Mouse (Mus musculus) ES-E14 (cell line): ENCODE data around the gene Hkdc1. TPM values are rescaled to one million over a fixed set of nuclear protein-coding genes. Genes with fewer than 3 reads are reported as not detected.
"Not testable (repeated sequence)": the region's sequence is repeated elsewhere in the genome, so short reads cannot be mapped to it uniquely, and the experiment has no call there.

Experiments
- DNase-seq: peaks from one replicate; pipeline ENCODE4 v3.0.0-alpha.2; 2013; ENCODE audit warnings: low read depth, low spot score
- H3K27ac ChIP-seq: 2 replicates; pipeline ENCODE4 v1.5.1; 2012; ENCODE audit warnings: low read depth, mild to moderate bottlenecking, low read length, moderate library complexity, mixed read lengths; ENCODE audit not compliant: poor library complexity, insufficient read depth, severe bottlenecking
- H3K36me3 ChIP-seq: 2 replicates; pipeline ENCODE4 v1.6.1; 2012; ENCODE audit warnings: mild to moderate bottlenecking, low read length, moderate library complexity, mixed read lengths; ENCODE audit not compliant: control insufficient read depth, poor library complexity, insufficient read depth, severe bottlenecking
- H3K4me1 ChIP-seq, 2 experiments: fragments of 150-350 bp in 1 of 2; sonication (generic) in 1 of 2; 2 replicates each; pipeline ENCODE4 v1.6.1; 2012; ENCODE audit warnings: low read length in 2 of 2, mild to moderate bottlenecking in 1 of 2, mixed read lengths in 1 of 2; ENCODE audit not compliant: control insufficient read depth in 2 of 2, insufficient read depth in 2 of 2, poor library complexity in 1 of 2
- H3K4me3 ChIP-seq, 2 experiments: fragments of 150-350 bp in 1 of 2; sonication (generic) in 1 of 2; 2 replicates each; pipeline ENCODE4 v1.5.1; 2012; ENCODE audit warnings: low read length in 2 of 2, low read depth in 1 of 2, mild to moderate bottlenecking in 1 of 2, mixed read lengths in 1 of 2; ENCODE audit not compliant: insufficient read depth in 1 of 2, poor library complexity in 1 of 2, severe bottlenecking in 1 of 2
- H3K9ac ChIP-seq: 2 replicates; pipeline ENCODE4 v1.6.1; 2012; ENCODE audit warnings: low read depth, mild to moderate bottlenecking, low read length, mixed read lengths; ENCODE audit not compliant: poor library complexity, insufficient read depth, severe bottlenecking
- H3K9me3 ChIP-seq: fragments of 150-350 bp; sonication (generic); 2 replicates; pipeline ENCODE4 v1.6.1; 2012; ENCODE audit warnings: low read depth, mild to moderate bottlenecking, low read length; ENCODE audit not compliant: control insufficient read depth, insufficient read depth
- CHD2 ChIP-seq: IDR thresholded peaks from 2 replicates; pipeline ENCODE4 v1.6.1; 2014; ENCODE audit warnings: mild to moderate bottlenecking, low read depth, low read length, inconsistent platforms
- HCFC1 ChIP-seq: IDR thresholded peaks from 2 replicates; pipeline ENCODE4 v1.6.1; 2012; ENCODE audit warnings: low read length, inconsistent platforms, borderline replicate concordance; ENCODE audit not compliant: insufficient read depth
- MAFK ChIP-seq: IDR thresholded peaks from 2 replicates; pipeline ENCODE4 v1.6.1; 2014; ENCODE audit warnings: mild to moderate bottlenecking, low read depth, low read length, inconsistent platforms; ENCODE audit not compliant: insufficient read depth
- ZC3H11A ChIP-seq: IDR thresholded peaks from 2 replicates; pipeline ENCODE4 v1.6.1; 2012; ENCODE audit warnings: low read depth, mild to moderate bottlenecking, inconsistent platforms, low read length, borderline replicate concordance
- ZNF384 ChIP-seq: IDR thresholded peaks from 2 replicates; pipeline ENCODE4 v1.6.1; 2012; ENCODE audit warnings: low read depth, low read length, inconsistent platforms
- in situ Hi-C, 2 experiments: fragments of 600-800 bp; cut with MboI; formaldehyde crosslinking; loops; one replicate each; pipeline ENCODE4 v1.15.1; 2025; ENCODE audit warnings: low sequenced_read_pairs in 2 of 2, inconsistent platforms in 1 of 2; ENCODE audit not compliant: unreplicated experiment in 2 of 2
- total RNA-seq: library from RNA; depleted of rRNA; stranded (reverse); fragments of 300-350 nt; gene quantifications from 2 replicates; pipeline ENCODE4 v1.2.3, GENCODE M21; 2012; rRNA removed

Hkdc1 gene
- total RNA-seq = 0.63 and 3.3 TPM in 2 replicates

DNA sequence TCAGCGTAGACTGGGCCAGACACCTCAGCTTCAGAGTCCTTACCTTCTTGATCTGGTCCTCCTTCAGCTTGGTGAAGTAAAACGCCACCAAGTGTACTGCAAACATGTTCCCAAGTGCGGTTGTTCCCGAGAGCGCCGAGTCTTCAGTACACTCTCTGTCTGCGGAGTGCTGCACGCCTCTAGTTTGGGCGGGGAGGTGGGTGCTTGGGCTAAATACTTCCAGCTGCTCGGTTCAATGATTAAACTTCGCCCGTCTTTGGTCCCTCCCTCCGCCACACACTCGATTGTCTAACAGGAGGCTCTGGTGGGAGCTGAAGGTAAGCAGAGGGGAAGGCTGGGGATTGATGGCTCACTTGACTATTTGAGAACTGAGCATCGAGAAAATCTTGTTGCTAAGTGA is at the start of gene Hkdc1:
Hkdc1 (minus strand) TSS at position 237 of the 400 bp plus-strand sequence.
- Histone ChIP-seq H3K36me3 (no peaks in the 10 kb centered on the region), H3K27ac (no peak within 1 kb of the TSS), H3K4me1 (no peaks in the 10 kb centered on the region; a peak in 1 of 4 replicates), H3K4me3 (no peak within 1 kb of the TSS), H3K9ac (no peak within 1 kb of the TSS; the same call in 1 of the 2 replicates), H3K9me3 (no peaks in the 10 kb centered on the region)
- no peak for TF ChIP-seq CHD2
- TF ChIP-seq ZC3H11A = no peak
- no peak for TF ChIP-seq ZNF384
- TF ChIP-seq HCFC1 = no peak
- TF ChIP-seq MAFK = no peak
- no peak for DNase-seq
- in situ Hi-C loops = no loop called here

DNA sequence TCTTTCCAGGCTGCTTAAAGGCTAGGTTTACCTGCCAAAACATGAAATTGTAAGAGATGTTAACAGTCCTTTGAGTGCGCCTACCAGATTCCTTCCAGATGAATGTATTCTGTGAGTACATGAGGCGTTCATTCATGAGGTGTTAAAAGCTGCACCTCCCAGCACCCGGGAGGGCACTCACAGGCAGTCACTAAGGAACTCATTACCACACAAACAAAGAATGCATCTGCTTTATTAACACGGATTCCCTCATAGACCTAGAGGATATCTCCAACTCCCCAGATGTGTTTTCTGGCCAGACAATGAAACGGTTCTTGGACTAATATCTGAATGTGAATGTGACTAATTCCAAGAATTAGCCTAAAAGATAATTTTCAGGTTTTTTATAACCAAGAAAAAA is 48.8 kb upstream of the Hkdc1 start:
- in situ Hi-C loops = no loop called here
- Histone ChIP-seq H3K27ac (no peak overlapping the region), H3K4me1 (peaks cover 0 to 3% of the 10 kb centered on the region in 2 experiments; a peak in 2 of 4 replicates), H3K36me3 (peaks cover 2% of the 10 kb centered on the region), H3K4me3 (no peak overlapping the region), H3K9ac (no peak overlapping the region; the same call in 1 of the 2 replicates), H3K9me3 (no peaks in the 10 kb centered on the region)
- no peak for DNase-seq
- TF ChIP-seq ZNF384 = no peak
- TF ChIP-seq CHD2 = no peak
- TF ChIP-seq MAFK = no peak
- TF ChIP-seq HCFC1 = no peak
- TF ChIP-seq ZC3H11A = no peak

DNA sequence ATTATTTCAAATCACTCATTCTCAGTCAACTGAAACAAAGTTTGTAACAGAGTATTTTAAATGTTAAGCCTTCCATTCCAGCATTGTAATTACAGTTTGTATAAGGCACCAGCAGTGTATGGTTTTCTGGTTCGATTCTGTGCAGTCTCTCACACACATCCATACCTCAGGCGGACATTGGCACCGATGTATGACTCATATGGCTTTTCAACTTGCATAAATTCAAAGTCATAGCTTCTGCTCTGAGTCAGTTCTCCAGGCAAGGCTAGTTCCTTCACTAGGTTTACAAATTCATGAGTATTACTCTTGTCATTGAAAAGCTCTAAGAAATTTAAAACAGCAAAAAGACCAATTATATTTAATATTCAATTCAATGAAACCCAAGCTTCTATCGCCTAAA is 47.4 kb upstream of the Hkdc1 start:
- H3K36me3 ChIP-seq = peaks cover 4% of the 10 kb centered on the region
- no peaks in the 10 kb centered on the region for H3K4me1 ChIP-seq
- no peak for TF ChIP-seq MAFK
- TF ChIP-seq ZNF384 = no peak
- no peak for TF ChIP-seq HCFC1
- TF ChIP-seq ZC3H11A = no peak
- no peak for TF ChIP-seq CHD2
- H3K9me3 ChIP-seq = no peaks in the 10 kb centered on the region
- in situ Hi-C loops = no loop called here
- H3K9ac ChIP-seq = no peak overlapping the region
- no peak for DNase-seq
- no peak overlapping the region for H3K27ac ChIP-seq
- no peak overlapping the region for H3K4me3 ChIP-seq

DNA sequence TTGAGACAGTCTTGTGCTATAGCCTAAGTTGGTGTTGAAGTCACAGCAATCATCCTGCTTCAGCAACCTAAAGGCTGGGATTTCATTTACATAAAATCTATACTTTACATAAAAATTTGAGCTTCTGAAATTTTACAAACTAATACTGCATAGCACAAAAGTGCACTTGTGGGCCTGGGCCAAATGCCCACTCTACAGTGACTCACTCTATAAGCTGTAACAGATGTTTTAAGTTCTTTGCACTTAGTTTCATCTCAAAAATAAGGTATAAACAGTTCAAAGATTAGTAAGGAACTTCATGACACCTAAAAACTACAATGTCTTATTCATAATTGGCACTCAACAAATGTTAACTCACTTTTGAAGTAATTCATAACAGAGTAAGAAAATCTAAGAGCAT is 39.0 kb upstream of the Hkdc1 start:
- no peaks in the 10 kb centered on the region for H3K9me3 ChIP-seq
- peaks cover 18% of the 10 kb centered on the region for H3K36me3 ChIP-seq
- DNase-seq = no peak
- TF ChIP-seq HCFC1 (no peak), ZC3H11A (no peak), CHD2 (no peak), MAFK (no peak), ZNF384 (no peak)
- H3K9ac ChIP-seq = no peak overlapping the region
- no peak overlapping the region for H3K27ac ChIP-seq
- in situ Hi-C loops = no loop called here
- no peak overlapping the region for H3K4me3 ChIP-seq
- no peaks in the 10 kb centered on the region for H3K4me1 ChIP-seq

DNA sequence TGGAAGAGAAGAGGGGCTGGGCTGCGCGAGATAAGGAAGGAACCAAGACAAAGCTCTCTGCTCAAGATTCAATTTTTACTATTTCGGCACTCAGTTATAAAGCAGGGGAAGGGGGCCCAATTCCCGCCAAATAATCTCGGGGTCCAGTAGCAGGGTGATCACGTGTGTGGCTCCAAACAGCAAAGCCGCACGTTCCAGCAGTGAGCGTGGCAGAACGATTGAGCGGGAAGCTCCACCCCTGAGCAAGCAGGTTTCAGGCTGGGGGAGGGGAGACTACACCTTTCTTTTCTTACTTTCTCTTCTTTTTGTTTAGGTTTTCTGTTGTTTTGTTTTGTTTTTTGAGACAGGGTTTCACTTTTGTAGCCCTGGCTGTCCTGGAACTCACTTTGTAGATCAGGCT is 29.7 kb upstream of the Hkdc1 start:
- H3K27ac ChIP-seq = peak overlapping the region; percentile 13; the same call in 1 of the 2 replicates
- H3K9ac ChIP-seq = peak overlapping the region; percentile 98; the same call in 1 of the 2 replicates
- DNase-seq, in situ Hi-C loops, H3K9me3 ChIP-seq, H3K4me3 ChIP-seq: not testable (repeated sequence)
- peaks cover 6 to 14% of the 10 kb centered on the region in 2 experiments for H3K4me1 ChIP-seq
- peaks cover 14% of the 10 kb centered on the region for H3K36me3 ChIP-seq
